Mouse (Mus musculus) heart, embryonic 11.5 days (tissue): ENCODE data around the gene Il1rl2. TPM values are rescaled to one million over a fixed set of nuclear protein-coding genes. Genes with fewer than 3 reads are reported as not detected.
"Not testable (repeated sequence)": the region's sequence is repeated elsewhere in the genome, so short reads cannot be mapped to it uniquely, and the experiment has no call there.

ENCODE experiments used
- ATAC-seq: fragments of 200-750 bp; cut with Nextera tagmentation; replicated peaks from 2 replicates; pipeline ENCODE4 v1.8.0; 2017; ENCODE audit warnings: moderate library complexity; ENCODE audit not compliant: insufficient number of reproducible peaks, low FRiP score, low TSS enrichment
- H3K27ac ChIP-seq: fragments of 300-500 bp; sonication (generic); 2 replicates; pipeline ENCODE4 v1.5.1; 2014; ENCODE audit warnings: mild to moderate bottlenecking, low read depth, low read length
- H3K27me3 ChIP-seq: fragments of 300-500 bp; sonication (generic); 2 replicates; pipeline ENCODE4 v1.6.1; 2014; ENCODE audit warnings: mild to moderate bottlenecking, low read length, mixed read lengths; ENCODE audit not compliant: control insufficient read depth, insufficient read depth
- H3K36me3 ChIP-seq: fragments of 300-500 bp; sonication (generic); 2 replicates; pipeline ENCODE4 v1.6.1; 2014; ENCODE audit warnings: mild to moderate bottlenecking, low read length, moderate library complexity, mixed read lengths; ENCODE audit not compliant: control insufficient read depth, insufficient read depth
- H3K4me1 ChIP-seq: fragments of 300-500 bp; sonication (generic); 2 replicates; pipeline ENCODE4 v1.6.1; 2014; ENCODE audit warnings: low read length; ENCODE audit not compliant: control insufficient read depth, insufficient read depth
- H3K4me2 ChIP-seq: fragments of 300-500 bp; sonication (generic); 2 replicates; pipeline ENCODE4 v1.6.1; 2014; ENCODE audit warnings: mild to moderate bottlenecking, moderate library complexity
- H3K4me3 ChIP-seq: fragments of 300-500 bp; sonication (generic); 2 replicates; pipeline ENCODE4 v1.5.1; 2014; ENCODE audit warnings: low read depth, low read length
- H3K9ac ChIP-seq: fragments of 300-500 bp; sonication (generic); 2 replicates; pipeline ENCODE4 v1.6.1; 2014; ENCODE audit warnings: mild to moderate bottlenecking, low read depth, low read length, moderate library complexity
- H3K9me3 ChIP-seq: fragments of 300-500 bp; sonication (generic); replicated peaks from 2 replicates; pipeline ENCODE4 v1.6.1; 2016; ENCODE audit warnings: low read length; ENCODE audit not compliant: control insufficient read depth
- whole genome bisulfite sequencing: fragments of 180-500 bp; shearing (Covaris S2); extraction: QIAGEN DNeasy Blood & Tissue Kit; methylation state at CpG from one replicate; pipeline ENCODE4 v1.1.7; 2014; ENCODE audit not compliant: insufficient replicate concordance; 5-methylcytosine and 5-hydroxymethylcytosine counted together
- polyA plus RNA-seq: library from polyadenylated mRNA; unstranded; fragments of >200 nt; fragmentation: Nextera tagmentation; extraction: Ambion mirVana; gene quantifications from 2 replicates; pipeline ENCODE4 v1.2.1, GENCODE M21; 2014

The Il1rl2 gene
- polyA plus RNA-seq, 1 experiment from 2014 or later, result 1.5 TPM

DNA sequence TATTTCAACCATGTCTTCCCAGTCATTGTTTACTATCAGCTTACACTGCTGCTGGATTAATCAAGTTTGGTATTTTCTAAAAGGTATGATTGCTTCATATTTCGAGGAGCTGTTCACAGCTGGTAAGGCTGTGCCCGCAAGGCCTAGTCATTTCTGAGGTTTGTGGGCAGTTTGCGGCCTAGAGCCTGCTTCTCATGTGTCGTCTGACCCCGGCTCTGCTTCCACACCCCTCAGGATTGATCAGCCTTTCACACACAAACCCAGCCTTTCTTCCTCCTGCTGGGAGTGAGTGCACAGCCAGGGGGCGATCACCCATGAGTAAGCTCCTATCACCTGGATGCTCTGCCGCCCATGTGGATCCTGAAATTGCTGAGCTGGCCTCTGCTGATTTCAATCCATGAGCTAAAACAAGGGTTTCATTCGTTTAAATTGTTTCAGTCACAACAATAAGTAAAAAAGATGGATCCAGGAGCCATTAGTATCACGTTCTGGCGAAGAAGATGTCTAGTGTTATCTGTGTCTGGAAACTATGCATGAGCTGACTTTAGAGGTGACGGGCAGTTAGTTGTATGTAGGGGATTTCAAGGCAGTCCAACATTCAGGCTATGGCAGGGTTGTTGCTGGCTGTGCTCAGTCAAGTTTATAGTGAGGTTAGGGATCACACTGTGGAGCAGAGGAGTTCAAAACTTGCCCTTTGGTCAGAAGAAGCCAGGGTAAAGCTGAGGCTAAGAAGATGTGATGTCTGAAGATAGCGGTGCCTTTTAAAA lies 33.7 kb upstream of the Il1rl2 start:
- Histone ChIP-seq H3K4me2 (no peak overlapping the region), H3K9me3 (no peaks in the 10 kb centered on the region), H3K27ac (no peak overlapping the region), H3K27me3 (no peaks in the 10 kb centered on the region), H3K9ac (no peak overlapping the region), H3K4me1 (no peaks in the 10 kb centered on the region), H3K4me3 (no peak overlapping the region), H3K36me3 (no peaks in the 10 kb centered on the region)
- WGBS, result 68% methylated on average over 12 of the region's 12 CpGs
- no peak for ATAC-seq

DNA sequence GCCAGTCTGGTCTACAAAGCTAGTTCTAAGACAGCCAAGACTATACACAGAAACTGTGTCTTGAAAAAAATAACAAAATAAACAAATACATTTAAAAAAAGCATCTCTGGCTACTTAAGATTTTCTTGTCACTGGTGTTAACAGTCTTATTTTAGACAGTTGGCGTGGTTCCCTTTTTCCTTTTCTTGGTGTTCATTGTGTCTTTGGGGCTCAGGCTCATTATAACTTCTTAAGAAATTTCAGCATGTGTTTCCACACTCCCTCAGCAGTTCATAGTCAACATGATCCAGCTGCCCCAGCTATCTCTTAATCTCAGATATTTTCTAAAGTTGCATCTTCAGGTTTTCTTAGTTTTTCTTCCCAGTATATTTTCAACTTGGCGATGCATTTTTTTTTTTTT lies 32.2 kb upstream of the Il1rl2 start:
- WGBS, result 85% methylated on average over 2 of the region's 2 CpGs
- ATAC-seq, result no peak
- no peak overlapping the region for H3K27ac ChIP-seq

DNA sequence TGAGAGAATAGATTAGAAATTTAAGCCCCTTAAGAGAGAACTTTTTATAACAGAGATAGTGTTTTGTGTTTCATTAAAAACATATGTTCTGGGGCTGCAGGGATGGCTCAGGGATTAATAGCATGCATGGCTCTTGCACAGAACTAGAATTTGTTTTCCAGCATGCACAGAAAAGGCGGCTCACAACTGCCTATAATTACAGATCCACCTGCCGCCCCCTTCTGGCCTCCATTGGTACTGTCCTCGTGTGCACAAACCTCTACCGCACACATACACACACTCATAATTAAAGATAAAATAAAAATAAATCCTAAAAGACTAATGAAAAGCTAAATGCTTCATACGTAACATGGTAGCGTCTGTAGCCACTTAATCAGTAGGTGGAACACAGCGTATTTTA lies 30.5 kb upstream of the Il1rl2 start:
- no peak overlapping the region for H3K4me3 ChIP-seq
- no peak overlapping the region for H3K4me2 ChIP-seq
- ATAC-seq, result no peak
- no peaks in the 10 kb centered on the region for H3K4me1 ChIP-seq
- no peak overlapping the region for H3K27ac ChIP-seq
- H3K9me3 ChIP-seq, result no peaks in the 10 kb centered on the region
- H3K9ac ChIP-seq, result no peak overlapping the region
- no peaks in the 10 kb centered on the region for H3K36me3 ChIP-seq
- H3K27me3 ChIP-seq, result no peaks in the 10 kb centered on the region
- WGBS, result 89% methylated on average over 7 of the region's 7 CpGs

More for the DNA sequence above, 32.2 kb upstream of the Il1rl2 start:
- Histone ChIP-seq H3K4me1 (no peaks in the 10 kb centered on the region), H3K36me3 (no peaks in the 10 kb centered on the region), H3K27me3 (no peaks in the 10 kb centered on the region), H3K4me2 (no peak overlapping the region), H3K4me3 (no peak overlapping the region), H3K9me3 (no peaks in the 10 kb centered on the region), H3K9ac (no peak overlapping the region)

DNA sequence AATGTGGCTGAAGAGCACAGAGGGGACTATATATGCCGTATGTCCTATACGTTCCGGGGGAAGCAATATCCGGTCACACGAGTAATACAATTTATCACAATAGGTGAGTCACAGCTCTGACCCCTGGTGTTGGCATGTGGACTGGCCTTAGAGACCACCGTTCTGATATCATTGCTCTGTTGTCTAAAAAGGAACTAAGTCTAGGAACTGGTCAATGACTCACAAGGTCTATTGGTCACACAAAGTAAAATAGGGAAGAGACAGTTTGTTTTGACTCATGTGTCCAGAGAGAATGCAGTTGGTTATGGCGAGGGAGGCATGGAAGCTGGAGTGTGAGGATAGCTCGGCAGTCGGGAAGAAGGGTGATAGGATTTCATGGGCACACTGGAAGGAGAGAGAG lies 29.6 kb upstream of the Il1rl2 start:
- Histone ChIP-seq H3K9me3 (no peaks in the 10 kb centered on the region), H3K9ac (no peak overlapping the region), H3K27ac (no peak overlapping the region), H3K36me3 (no peaks in the 10 kb centered on the region), H3K4me2 (no peak overlapping the region), H3K27me3 (no peaks in the 10 kb centered on the region), H3K4me1 (no peaks in the 10 kb centered on the region), H3K4me3 (no peak overlapping the region)
- no peak for ATAC-seq
- 75% methylated on average over 9 of the region's 9 CpGs for WGBS

DNA sequence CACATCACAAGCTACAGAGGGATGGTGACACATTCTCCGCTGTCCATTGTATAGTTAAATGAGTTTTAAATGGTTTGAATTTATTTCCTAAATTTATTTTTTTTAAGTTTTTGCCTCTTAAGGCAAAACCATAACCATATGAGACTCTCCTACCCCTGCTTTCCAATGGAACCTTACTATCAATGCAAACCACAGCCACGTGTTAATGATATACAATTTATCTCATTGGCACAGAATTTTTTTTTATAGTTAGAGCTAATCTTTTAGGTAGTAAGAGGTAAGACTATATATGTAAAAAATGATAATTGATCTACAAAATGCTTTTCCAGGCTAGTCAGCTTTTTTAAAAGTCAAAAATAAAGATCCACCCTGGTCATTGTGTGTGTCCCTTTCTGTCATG lies 26.4 kb upstream of the Il1rl2 start:
- H3K27me3 ChIP-seq, result no peaks in the 10 kb centered on the region
- ATAC-seq, result no peak
- no peak overlapping the region for H3K9ac ChIP-seq
- H3K36me3 ChIP-seq, result no peaks in the 10 kb centered on the region
- no peak overlapping the region for H3K27ac ChIP-seq
- H3K4me2 ChIP-seq, result no peak overlapping the region
- WGBS, result 72% methylated on average over 2 of the region's 2 CpGs
- no peaks in the 10 kb centered on the region for H3K4me1 ChIP-seq
- no peak overlapping the region for H3K4me3 ChIP-seq
- no peaks in the 10 kb centered on the region for H3K9me3 ChIP-seq

DNA sequence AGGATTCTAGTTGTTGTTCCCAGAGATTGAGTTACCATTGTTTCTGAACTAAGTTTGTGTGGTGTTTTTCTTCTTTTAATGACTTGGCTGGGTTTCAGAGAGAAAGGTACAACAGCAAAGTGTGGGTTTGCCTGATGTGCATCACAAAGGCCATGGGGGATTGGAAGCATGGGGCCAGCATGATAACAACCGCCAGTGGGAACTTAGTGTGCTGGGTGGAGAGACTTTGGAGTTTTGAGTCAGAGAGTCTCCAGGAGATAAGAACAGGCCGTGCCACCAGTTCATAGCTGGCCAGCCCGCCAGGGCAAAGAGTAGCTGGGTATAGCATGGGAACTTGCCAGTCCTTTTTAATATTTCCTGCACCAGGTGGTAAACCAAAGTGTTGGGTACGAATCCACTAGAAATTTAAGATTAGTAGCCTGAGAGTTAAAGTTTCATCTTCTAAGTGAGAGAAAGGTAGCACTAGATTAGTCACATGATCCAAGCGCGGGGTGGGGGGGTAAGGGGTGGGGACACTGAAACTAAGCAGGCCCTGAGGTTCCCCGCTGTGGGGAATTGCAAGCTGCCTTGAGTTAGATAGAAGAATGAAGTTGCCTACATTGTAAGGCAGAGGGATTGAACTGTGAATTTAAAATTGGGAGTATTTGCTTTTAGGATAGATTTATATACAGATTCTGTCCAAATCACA lies 21.1 kb upstream of the Il1rl2 start:
- Histone ChIP-seq H3K4me2 (no peak overlapping the region), H3K4me3 (no peak overlapping the region), H3K36me3 (no peaks in the 10 kb centered on the region), H3K9me3 (no peaks in the 10 kb centered on the region), H3K9ac (no peak overlapping the region), H3K4me1 (no peaks in the 10 kb centered on the region), H3K27ac (no peak overlapping the region), H3K27me3 (no peaks in the 10 kb centered on the region)
- no peak for ATAC-seq
- 48% methylated on average over 7 of the region's 7 CpGs for WGBS

DNA sequence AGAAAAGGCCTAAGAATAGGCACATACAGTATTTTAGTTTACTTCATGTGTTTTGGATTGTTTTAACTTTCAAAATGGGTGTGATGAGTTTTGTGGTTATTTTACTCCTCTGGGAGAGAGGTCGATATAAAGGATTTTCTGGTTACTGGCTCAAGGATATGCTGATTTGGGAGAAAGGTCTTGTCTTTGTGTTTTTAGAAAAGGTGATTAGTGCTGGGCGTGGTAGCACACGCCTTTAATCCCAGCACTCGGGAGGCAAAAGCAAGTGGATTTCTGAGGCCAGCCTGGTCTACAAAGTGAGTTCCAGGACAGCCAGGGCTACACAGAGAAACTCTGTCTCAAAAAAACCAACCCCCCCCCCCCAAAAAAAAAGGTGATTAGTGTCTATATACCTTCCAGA lies 20.1 kb upstream of the Il1rl2 start:
- H3K4me1 ChIP-seq, H3K9ac ChIP-seq, H3K27ac ChIP-seq, H3K9me3 ChIP-seq, H3K27me3 ChIP-seq, H3K4me2 ChIP-seq, ATAC-seq, H3K36me3 ChIP-seq, H3K4me3 ChIP-seq: not testable (repeated sequence)
- WGBS, result 66% methylated on average over 4 of the region's 4 CpGs

DNA sequence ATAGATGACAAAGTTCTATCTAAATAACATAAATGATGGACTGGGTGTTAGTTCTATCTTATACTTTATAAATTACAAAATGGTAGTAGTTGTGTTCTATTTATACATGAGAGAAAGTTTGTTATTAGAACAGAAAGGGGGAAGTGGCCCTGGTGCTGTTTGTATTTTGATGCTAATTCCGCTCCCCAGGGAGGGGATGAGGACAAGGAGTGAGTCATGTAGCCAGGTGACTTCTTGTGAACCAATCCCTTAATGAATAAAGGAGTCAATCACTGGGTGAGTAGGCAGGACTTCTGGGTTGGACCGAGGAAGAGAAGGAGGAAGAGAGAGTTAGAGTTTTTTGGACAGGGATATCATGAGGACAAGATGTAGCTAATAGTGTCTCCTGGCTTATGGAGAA lies 18.3 kb upstream of the Il1rl2 start:
- Histone ChIP-seq H3K27me3 (no peaks in the 10 kb centered on the region), H3K4me1 (no peaks in the 10 kb centered on the region), H3K4me3 (no peak overlapping the region), H3K4me2 (no peak overlapping the region), H3K36me3 (no peaks in the 10 kb centered on the region), H3K27ac (no peak overlapping the region), H3K9ac (no peak overlapping the region), H3K9me3 (no peaks in the 10 kb centered on the region)
- 81% methylated on average over 2 of the region's 2 CpGs for WGBS
- no peak for ATAC-seq

DNA sequence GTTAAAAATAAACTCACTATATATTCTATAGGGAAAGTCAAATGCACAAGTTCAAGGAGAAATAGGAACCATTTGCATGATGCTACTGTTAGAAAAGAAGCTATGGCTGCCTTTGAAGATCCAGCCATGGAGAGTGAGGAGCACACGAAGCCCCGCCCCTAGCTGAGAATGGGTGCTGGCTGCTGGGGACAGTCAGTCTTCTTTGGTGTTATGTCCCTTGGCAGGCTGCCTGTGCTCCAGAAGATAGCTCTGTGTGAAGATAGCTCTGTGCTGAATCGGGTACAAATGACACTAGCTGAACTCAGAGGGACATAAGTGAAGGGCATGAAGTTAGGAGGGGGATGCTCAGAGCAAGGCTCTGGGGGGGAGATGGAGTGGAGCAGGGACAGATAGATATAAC lies 13.3 kb upstream of the Il1rl2 start:
- Histone ChIP-seq H3K36me3 (no peaks in the 10 kb centered on the region), H3K9ac (no peak overlapping the region), H3K27me3 (no peaks in the 10 kb centered on the region), H3K4me2 (no peak overlapping the region), H3K4me1 (no peaks in the 10 kb centered on the region), H3K27ac (no peak overlapping the region), H3K9me3 (no peaks in the 10 kb centered on the region), H3K4me3 (no peak overlapping the region)
- WGBS, result 77% methylated on average over 3 of the region's 3 CpGs
- no peak for ATAC-seq
